Mouse (Mus musculus) megakaryocyte, embryonic 14.5 days (primary cell): ENCODE data around the gene Gas8.

Experiments
- FLI1 ChIP-seq: IDR thresholded peaks from 2 replicates; pipeline ENCODE4 v1.6.1; 2012; ENCODE audit warnings: low read length, inconsistent platforms, mixed read lengths
- GATA1 ChIP-seq: IDR thresholded peaks from 3 replicates; pipeline ENCODE4 v1.6.1; 2012; ENCODE audit warnings: mixed read lengths, low read length, inconsistent platforms, borderline replicate concordance

GRCm38 (mm10) chr8:123536990-123537380 is 18.4 kb downstream of the Gas8 start:
- TF ChIP-seq GATA1 (no peak), FLI1 (no peak)
